Mouse (Mus musculus) mouse trophoblast stem cell (cell line): Measurements from ENCODE around the gene Cuedc1.

Experiments used
- in situ Hi-C, 2 experiments: fragments of 300-500 bp; cut with MseI, MboI; formaldehyde crosslinking; loops; 2 replicates in 1 of 2; 3 replicates in 1 of 2; pipeline ENCODE4 v1.15.1; 2025

The Cuedc1 gene

DNA sequence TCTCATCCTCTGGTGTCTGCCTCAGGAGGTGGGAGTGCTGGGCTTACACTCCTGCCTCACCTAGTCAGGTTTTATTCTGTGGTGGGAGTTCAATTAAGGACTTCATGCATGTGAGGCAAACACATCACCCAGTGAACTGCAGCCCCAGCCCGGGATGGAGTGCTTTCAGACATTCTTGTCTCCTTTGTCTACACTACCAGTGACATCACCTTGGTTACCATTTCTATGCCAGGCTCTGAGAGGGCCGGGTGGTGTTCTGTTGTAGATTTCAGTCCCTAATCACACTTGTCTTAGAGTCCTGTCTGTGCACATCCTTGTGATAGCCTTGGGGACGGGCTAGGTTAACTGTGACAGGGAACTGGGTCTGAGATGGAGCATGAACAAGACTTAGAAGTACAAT lies 70.8 kb downstream of the Cuedc1 start:
- in situ Hi-C loops: no loop called here

- in situ Hi-C loops: no loop called here
Observed at GRCm38 (mm10) chr11:88169531-88170040, 71.7 kb downstream of the Cuedc1 start.

GRCm38 (mm10) chr11:88170606-88171005 lies 72.7 kb downstream of the Cuedc1 start:
- in situ Hi-C loops: no loop called here

DNA sequence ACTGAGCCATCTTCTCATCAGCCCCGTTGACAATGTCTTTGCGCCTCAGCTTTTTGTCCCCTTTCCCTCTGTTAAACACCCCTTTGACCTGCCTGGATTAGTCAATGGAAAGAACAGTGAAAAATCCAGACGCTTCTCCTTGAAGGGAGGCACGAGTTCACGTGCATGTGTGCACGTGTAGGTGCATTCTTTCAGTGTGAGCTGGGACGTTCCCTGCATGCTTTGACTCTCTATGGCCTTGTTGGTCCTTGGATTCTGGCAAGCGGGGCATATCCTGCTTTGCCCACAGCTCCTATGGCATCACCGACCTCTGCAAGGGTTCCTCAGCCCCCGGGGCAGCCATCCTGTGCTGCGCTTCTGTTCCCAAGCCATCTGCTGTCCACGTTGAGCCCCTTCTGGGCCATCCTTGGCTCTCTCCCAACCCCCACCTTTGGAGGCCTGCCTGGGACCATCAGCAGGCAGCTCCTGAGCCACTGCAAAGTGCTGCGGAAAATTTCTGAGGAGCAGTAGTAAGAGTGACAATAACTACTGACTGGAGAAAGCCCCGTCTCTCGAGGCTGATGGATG lies 74.1 kb downstream of the Cuedc1 start:
- in situ Hi-C loops: no loop called here

DNA sequence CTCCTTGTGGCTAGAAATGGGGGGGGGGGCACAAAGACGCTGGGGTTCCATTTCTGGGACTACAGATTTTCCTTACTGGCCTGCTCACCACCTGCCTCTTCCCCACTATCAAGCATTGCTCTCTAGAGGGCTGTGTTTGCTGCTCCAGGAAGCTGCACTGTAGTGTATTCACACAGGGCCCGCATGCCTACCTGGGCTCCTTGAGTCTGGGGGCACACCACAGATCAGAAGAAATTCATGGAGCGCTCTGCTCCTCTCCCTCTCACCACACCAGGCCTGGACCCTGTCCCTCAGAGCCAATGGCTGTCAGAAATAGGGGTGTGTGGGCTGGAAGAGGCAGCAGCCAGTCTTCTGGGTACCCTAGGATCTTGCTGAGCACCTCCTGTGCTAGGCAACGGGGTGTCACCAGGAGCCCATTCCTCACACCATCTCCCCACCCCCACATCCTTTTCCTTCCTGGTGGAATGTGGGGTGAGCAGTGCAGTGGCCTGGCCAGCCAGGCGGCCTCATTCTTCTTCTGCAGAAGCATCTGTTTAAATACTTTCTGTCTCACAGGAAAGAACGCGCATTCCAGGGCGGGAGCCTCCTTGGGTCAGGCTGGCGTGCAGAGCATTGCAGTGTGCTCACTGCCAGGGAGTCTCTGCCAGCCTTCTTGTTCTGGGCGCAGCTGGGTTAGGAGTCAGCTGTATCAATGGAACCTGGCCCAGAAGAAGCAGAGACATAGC lies 74.9 kb downstream of the Cuedc1 start:
- in situ Hi-C loops: no loop called here

DNA sequence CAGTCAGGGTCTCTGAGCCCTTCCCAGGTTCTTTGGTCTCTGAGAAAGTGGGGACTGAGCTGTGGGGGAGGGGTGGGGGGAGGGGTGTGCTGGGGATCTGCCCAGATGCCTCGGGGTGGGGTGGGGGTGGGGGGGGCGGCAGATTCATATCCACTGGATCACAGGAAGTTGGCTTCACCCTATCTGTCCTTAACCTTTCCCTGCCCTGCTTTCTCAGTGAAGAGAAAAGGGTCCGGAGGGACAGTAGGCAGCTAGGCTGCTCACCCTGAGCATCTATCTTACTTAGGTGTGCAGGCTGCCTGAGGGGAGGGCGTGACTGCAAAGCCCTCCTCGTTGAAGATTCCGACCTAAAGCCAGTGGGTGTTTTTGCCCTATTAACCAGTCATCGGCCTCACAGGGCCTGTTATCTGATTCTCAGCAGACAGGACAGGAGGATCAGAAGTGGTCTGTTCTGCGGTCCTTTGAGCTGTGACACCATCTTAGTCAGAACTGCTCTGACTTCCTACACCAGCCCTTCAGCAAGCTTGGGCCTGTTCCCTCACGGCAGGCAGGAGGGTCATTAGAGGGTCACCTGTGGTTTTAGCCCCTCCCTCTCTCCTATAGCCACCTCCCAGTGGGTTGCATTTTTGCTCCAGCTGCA lies 75.6 kb downstream of the Cuedc1 start:
- in situ Hi-C loops: no loop called here

- in situ Hi-C loops: no loop called here
Observed at GRCm38 (mm10) chr11:88180467-88180958, 82.7 kb downstream of the Cuedc1 start.

- in situ Hi-C loops: no loop called here
Observed at GRCm38 (mm10) chr11:88180959-88181619, 83.2 kb downstream of the Cuedc1 start.

- in situ Hi-C loops: no loop called here
Observed at GRCm38 (mm10) chr11:88184632-88185180, 86.8 kb downstream of the Cuedc1 start.

DNA sequence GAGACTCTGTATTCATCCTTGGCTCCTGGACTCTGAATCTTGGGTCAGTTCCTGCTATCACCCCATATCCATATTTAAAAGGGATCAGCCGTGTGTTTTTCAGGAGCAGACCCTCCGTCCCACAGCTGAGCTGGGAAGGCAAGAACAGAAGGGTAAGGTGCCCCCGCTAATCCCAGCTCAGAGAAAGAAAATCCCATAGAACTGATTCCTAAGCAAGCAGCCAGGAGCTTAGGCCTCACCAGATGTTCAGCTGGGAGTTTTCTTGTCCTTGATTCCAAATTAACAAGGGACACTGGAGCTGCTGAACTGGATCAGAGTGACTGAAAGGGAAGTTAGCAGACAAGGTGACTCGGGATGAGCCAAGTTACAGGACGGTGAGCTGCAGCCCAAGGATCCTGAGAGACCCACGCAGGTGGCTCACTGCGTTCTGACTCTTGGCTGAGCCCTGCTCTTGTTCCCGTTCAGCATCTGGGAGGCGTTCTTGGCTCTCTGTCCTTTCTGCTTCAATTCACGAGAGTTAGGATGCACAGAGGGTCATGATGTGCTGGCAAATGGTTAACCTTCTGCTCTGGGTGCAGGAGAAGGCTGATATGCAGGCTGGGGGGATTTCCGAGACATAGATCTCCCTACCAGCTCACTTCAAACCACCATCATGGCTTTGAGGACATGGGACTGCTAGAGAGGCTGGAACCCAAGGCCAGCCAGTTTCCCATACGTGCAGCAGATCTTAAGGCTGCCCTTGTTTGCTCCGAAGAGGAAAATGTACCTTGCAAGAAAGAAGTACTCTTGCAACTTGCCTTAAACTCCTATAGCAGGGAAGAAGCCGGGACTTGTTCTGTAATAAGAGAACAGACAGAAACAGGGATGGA lies 88.5 kb downstream of the Cuedc1 start:
- in situ Hi-C loops: no loop called here

DNA sequence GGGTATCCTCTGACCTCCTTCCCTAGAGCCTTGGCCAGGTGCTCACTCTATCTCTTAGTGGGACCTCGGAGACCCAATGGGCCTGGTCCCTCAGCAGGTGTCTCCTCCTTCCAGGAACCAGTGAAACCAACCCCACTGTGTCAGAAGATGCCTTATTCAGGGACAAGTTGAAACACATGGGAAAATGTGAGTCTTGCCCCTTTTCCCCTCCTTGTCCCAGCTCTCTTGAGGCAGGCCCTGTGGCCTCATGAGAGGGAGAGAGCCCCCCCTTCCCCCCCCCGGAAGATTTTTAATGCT lies 89.0 kb downstream of the Cuedc1 start:
- in situ Hi-C loops: no loop called here

GRCm38 (mm10) chr11:88187417-88188133 lies 89.7 kb downstream of the Cuedc1 start:
- in situ Hi-C loops: no loop called here

DNA sequence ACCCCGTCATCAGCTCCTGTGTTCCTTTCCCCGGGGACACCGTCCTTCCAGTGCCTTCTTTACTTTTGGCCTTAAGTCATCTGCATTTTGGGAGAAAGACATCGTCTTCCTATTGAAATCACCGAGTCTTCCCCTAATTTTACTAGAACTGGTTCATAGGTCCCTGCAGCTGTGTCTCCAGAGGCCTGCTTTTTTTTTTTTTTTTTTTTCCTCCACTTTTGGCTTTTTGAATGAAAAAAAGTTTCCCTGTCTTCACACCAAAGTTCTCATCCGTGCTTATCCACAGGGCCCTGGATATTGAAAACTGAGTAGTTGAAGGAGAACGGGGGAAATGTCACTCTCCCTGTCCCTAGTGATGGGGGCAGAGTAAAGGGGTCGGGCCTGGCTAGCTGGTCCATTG lies 90.4 kb downstream of the Cuedc1 start:
- in situ Hi-C loops: no loop called here

DNA sequence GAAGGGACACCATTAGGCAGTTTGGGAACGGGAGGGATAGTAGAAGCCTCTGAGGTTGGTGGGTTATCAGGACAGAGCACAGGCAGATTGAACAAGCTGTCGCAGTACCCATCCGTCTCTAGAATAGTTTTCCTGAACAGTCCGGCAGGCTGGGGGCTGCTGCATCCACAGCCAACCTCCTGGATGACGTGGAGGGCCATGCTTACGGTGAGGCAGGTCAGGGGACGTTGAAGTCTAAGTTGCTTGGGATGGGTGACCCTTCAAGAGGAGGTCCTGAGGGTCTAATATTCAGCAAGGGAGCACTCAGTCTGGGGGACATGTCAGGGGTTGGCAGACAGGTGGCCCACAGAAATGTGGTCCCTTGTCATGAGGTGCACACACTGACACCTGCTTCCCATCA lies 90.8 kb downstream of the Cuedc1 start:
- in situ Hi-C loops: no loop called here

GRCm38 (mm10) chr11:88192595-88192994 lies 94.7 kb downstream of the Cuedc1 start:
- in situ Hi-C loops: no loop called here

DNA sequence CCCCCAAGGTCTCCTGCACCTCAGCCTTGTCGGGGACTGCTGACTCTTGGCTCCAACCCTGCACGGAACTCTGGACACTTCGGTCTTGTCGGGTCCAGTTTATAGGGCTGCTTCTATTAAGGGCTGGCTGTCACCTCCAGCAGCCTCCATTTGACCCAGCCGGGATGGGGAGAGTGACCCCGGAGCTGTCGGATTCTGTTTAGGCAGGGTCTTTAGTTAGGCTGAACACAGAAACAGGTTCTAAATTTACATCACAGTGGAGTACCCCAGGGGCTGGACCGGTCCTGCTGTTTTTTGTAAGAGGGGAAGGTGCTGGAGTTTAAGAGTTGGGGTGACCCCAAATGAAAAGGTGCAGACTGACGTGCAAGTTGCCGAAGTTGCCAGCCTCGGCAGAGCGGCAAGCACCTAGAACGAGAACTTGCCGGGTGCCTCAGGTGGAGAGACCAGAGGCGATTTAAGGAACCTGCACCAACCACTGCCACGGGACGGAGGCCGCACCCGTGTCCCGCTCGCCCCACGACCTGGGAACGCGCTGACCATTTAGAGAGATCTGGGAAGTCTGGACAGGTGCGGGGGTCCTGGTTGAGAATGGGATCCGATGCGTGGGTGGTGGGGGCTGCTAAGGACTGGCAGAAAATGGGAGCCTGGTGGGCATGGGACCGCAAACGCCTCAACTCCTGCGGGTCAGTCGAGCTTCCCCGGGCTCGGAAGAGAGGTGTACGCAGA lies 95.4 kb downstream of the Cuedc1 start:
- in situ Hi-C loops: no loop called here

DNA sequence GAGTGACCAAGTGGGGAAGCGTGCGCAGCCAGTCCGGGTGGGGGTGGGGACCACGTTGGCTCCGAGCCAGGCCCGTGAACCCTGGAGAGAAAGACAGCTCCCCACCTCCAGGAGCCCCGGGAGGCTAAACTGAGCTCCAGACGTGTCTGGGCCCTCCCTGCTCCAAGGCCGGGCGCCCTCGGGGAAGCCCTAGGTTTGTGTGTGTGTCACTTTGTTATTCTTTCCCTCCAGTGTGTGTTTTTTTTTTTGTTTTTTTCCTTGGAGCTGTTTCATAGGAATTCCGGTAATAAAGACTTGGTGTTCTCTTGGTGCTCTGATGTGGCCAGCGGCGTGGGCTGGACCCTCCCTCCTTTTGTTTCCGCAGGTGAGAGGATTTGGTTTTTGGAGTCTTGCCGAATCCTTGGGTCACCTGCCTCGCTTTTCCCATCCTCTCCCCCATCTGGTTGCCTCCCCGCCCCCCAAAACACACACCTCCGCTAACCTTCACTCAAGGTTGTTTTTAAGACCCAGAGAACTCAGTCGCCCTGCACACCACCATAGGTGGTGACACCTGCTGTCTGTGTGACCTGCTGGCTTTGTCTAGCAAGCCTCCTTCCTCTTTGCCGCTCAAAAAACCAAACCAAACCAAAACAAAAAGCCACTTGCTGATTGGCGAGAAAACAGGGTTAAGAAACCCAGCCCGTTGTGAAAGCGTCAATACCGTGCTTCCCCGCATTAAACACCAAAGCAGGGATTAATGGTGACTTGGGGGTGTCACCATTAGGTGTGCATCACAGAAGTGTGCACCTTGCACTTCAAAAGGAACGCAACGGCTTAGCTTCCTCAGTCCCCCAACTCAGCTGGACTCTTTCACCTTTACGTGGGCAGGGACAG lies 96.2 kb downstream of the Cuedc1 start:
- in situ Hi-C loops: no loop called here

DNA sequence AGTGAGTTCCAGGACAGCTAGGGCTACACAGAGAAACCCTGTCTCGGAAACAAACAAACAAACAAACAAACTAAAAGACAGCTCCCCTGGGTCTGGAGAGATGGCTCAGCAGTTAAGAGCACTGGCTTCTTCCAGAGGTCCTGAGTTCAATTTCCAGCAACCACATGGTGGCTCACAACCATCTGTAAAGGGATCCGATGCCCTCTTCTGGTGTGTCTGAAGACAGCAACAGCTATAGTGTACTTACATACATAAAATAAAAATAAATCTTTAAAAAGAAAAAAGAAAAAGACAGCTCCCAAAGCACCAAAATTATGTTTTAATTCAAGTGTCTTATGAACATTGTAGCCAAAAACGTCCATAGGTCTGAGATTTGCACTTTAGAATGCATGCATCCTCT lies 97.8 kb downstream of the Cuedc1 start:
- in situ Hi-C loops: loop anchor here (5.0 kb wide), 3 partner anchors 133 to 228 kb away; no protein-coding TSS in a partner anchor

GRCm38 (mm10) chr11:88197153-88197576 lies 99.3 kb downstream of the Cuedc1 start:
- in situ Hi-C loops: loop anchor here (5.0 kb wide), 3 partner anchors 135 to 230 kb away; no protein-coding TSS in a partner anchor
